Mouse (Mus musculus): ENCODE results near the gene Isg20l2.

- no peak for TF ChIP-seq POLR2A (IDR thresholded peaks at IDR 0.05; ENCODE audit: borderline replicate concordance, control insufficient read depth, low read depth, low read length)
- TF ChIP-seq CTCF (IDR thresholded peaks at IDR 0.05; ENCODE audit: control insufficient read depth, insufficient read depth, low read length): no peak
Observed at GRCm38 (mm10) chr3:87927452-87927851, 2.7 kb upstream of the Isg20l2 start.

Measured in bone marrow, adult 2 months (tissue).